Mouse (Mus musculus): ENCODE data around the gene Olfr71. TPM values are rescaled to one million over a fixed set of nuclear protein-coding genes. Genes with fewer than 3 reads are reported as not detected.

Gene Olfr71
- polyA plus RNA-seq, 1 experiment from 2014 or later = not detected

DNA sequence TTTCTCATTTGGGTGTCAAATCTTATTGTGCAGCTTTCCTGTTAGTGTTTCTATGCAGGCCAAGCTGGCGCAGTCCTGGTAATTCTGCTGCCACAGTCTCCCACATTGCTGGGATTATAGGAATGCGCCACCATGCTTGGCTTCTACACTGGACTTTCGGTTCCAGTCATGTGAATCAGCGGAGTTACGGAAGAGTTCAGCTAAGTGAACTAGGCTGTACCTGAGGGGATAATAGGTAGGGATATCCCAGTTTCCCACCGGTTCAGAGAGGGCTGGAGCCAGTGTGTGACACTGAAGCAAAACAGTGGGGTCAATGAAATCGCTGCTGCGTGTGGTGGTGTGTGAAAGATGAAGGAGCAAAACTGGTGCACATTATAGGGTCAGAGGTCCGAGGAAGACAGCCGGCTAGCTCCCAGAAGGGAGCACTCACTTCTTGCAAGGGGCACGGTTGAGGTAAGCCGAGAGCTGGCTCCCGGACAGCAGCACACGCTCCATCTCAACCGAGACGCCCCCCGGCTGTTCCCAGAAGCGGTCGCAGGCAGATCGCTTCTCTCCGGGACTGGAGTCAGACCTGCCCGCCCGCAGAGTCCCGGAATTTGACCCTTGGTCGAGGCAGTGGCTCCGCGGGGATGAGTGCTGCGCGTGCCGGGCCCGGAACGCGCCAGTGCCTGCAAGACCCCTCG is 54.3 kb downstream of the Olfr71 start:
- no peak for DNase-seq (ENCODE audit: low spot score)
- H3K9me3 ChIP-seq (ENCODE audit: control insufficient read depth, low read length) = no peaks in the 10 kb centered on the region
- H3K4me1 ChIP-seq (ENCODE audit: control insufficient read depth, insufficient read depth, low read length) = peaks cover 7% of the 10 kb centered on the region; the same call in 1 of the 2 replicates
- H3K4me3 ChIP-seq (ENCODE audit: low read depth, low read length) = peak overlapping the region; percentile 79
- H3K27ac ChIP-seq (ENCODE audit: low read depth, low read length) = peak overlapping the region; percentile 83
- peak overlapping the region; percentile 91 for H3K9ac ChIP-seq (ENCODE audit: low read length)
- no peaks in the 10 kb centered on the region for H3K27me3 ChIP-seq (ENCODE audit: control insufficient read depth, insufficient read depth, low read length)
- WGBS = 8% methylated on average over 26 of the region's 34 CpGs
- peak overlapping the region; percentile 80 for H3K4me2 ChIP-seq (ENCODE audit: low read depth)
- peak; percentile 35 for ATAC-seq (ENCODE audit: insufficient read depth, low FRiP score, low TSS enrichment)
- no peaks in the 10 kb centered on the region for H3K36me3 ChIP-seq (ENCODE audit: control insufficient read depth, insufficient read depth, low read length)

Other genes starting within 250 kb of the Olfr71 start
- gene Sit1, start 226.5 kb downstream of the Olfr71 start, polyA plus RNA-seq (2014; fragmentation: Nextera tagmentation; extraction: Ambion mirVana) = not detected in 2 replicates
- gene Ccdc107, start 217.4 kb downstream of the Olfr71 start, polyA plus RNA-seq (2014; fragmentation: Nextera tagmentation; extraction: Ambion mirVana) = 46.6 and 55.9 TPM in 2 replicates
- gene Arhgef39, start 210.6 kb downstream of the Olfr71 start, polyA plus RNA-seq (2014; fragmentation: Nextera tagmentation; extraction: Ambion mirVana) = 36.7 and 39.3 TPM in 2 replicates
- 0.23 and 0.44 TPM in 2 replicates for gene Car9, start 203.3 kb downstream of the Olfr71 start, polyA plus RNA-seq (2014; fragmentation: Nextera tagmentation; extraction: Ambion mirVana)
- 101 and 127 TPM in 2 replicates for gene Tpm2, start 186.5 kb downstream of the Olfr71 start, polyA plus RNA-seq (2014; fragmentation: Nextera tagmentation; extraction: Ambion mirVana)
- gene Creb3, start 147.9 kb downstream of the Olfr71 start, polyA plus RNA-seq (2014; fragmentation: Nextera tagmentation; extraction: Ambion mirVana) = 56.0 and 62.5 TPM in 2 replicates
- 42.1 and 48.8 TPM in 2 replicates for gene Tln1, start 147.6 kb downstream of the Olfr71 start, polyA plus RNA-seq (2014; fragmentation: Nextera tagmentation; extraction: Ambion mirVana)
- gene Rgp1, start 131.5 kb downstream of the Olfr71 start, polyA plus RNA-seq (2014; fragmentation: Nextera tagmentation; extraction: Ambion mirVana) = 26.5 and 32.1 TPM in 2 replicates
- 29.8 and 30.8 TPM in 2 replicates for gene Gba2, start 131.4 kb downstream of the Olfr71 start, polyA plus RNA-seq (2014; fragmentation: Nextera tagmentation; extraction: Ambion mirVana)
- gene Msmp, start 125.8 kb downstream of the Olfr71 start, polyA plus RNA-seq (2014; fragmentation: Nextera tagmentation; extraction: Ambion mirVana) = 1.8 and 2.4 TPM in 2 replicates
- 29.0 and 37.4 TPM in 2 replicates for gene Npr2, start 78.3 kb downstream of the Olfr71 start, polyA plus RNA-seq (2014; fragmentation: Nextera tagmentation; extraction: Ambion mirVana)
- gene Spag8, start 56.7 kb downstream of the Olfr71 start, polyA plus RNA-seq (2014; fragmentation: Nextera tagmentation; extraction: Ambion mirVana) = 0.89 and 1.1 TPM in 2 replicates
- gene Hint2, start 53.8 kb downstream of the Olfr71 start, polyA plus RNA-seq (2014; fragmentation: Nextera tagmentation; extraction: Ambion mirVana) = 63.8 and 65.4 TPM in 2 replicates
- 5.4 and 5.7 TPM in 2 replicates for gene Tmem8b, start 41.3 kb downstream of the Olfr71 start, polyA plus RNA-seq (2014; fragmentation: Nextera tagmentation; extraction: Ambion mirVana)
- 2.4 and 3.4 TPM in 2 replicates for gene Fam221b, start 41.1 kb downstream of the Olfr71 start, polyA plus RNA-seq (2014; fragmentation: Nextera tagmentation; extraction: Ambion mirVana)
- gene Olfr70, start 9.4 kb downstream of the Olfr71 start, polyA plus RNA-seq (2014; fragmentation: Nextera tagmentation; extraction: Ambion mirVana) = not detected in 2 replicates
- gene Hrct1, start 16.9 kb upstream of the Olfr71 start, polyA plus RNA-seq (2014; fragmentation: Nextera tagmentation; extraction: Ambion mirVana) = 0.22 TPM in 1 of 2 replicates, not detected in the other
- gene Spaar, start 19.8 kb upstream of the Olfr71 start, polyA plus RNA-seq (2014; fragmentation: Nextera tagmentation; extraction: Ambion mirVana) = not detected in 2 replicates
- not detected in 2 replicates for gene Olfr159, start 60.8 kb upstream of the Olfr71 start, polyA plus RNA-seq (2014; fragmentation: Nextera tagmentation; extraction: Ambion mirVana)
- not detected in 2 replicates for gene Olfr156, start 113.6 kb upstream of the Olfr71 start, polyA plus RNA-seq (2014; fragmentation: Nextera tagmentation; extraction: Ambion mirVana)
- gene Olfr157, start 129.9 kb upstream of the Olfr71 start, polyA plus RNA-seq (2014; fragmentation: Nextera tagmentation; extraction: Ambion mirVana) = not detected in 2 replicates
- gene Olfr155, start 141.3 kb upstream of the Olfr71 start, polyA plus RNA-seq (2014; fragmentation: Nextera tagmentation; extraction: Ambion mirVana) = not detected in 2 replicates
- gene Reck, start 165.3 kb upstream of the Olfr71 start, polyA plus RNA-seq (2014; fragmentation: Nextera tagmentation; extraction: Ambion mirVana) = 15.9 and 18.5 TPM in 2 replicates
- 109 and 117 TPM in 2 replicates for gene Glipr2, start 247.1 kb upstream of the Olfr71 start, polyA plus RNA-seq (2014; fragmentation: Nextera tagmentation; extraction: Ambion mirVana)